Mouse (Mus musculus): Measurements from ENCODE around the gene Ccdc92. TPM values are rescaled to one million over a fixed set of nuclear protein-coding genes. Genes with fewer than 3 reads are reported as not detected.

Gene Ccdc92
- polyA plus RNA-seq, 1 experiment from 2014 or later: 5.4 TPM

- Histone ChIP-seq H3K36me3 (no peaks in the 10 kb centered on the region), H3K4me3 (no peak overlapping the region), H3K4me2 (peak overlapping the region; percentile 17; the same call in 1 of the 2 replicates), H3K27me3 (no peaks in the 10 kb centered on the region), H3K4me1 (peaks cover 18% of the 10 kb centered on the region), H3K9ac (no peak overlapping the region), H3K9me3 (no peaks in the 10 kb centered on the region), H3K27ac (0 out of 2 replicates have a peak overlapping the region, but pooled peaks have one; percentile 43)
- 46% methylated on average over 18 of the region's 18 CpGs for WGBS
- peak; percentile 43; the same call in 1 of the 2 replicates for ATAC-seq (ENCODE audit: insufficient number of reproducible peaks, low FRiP score, low TSS enrichment, low read depth)
Measured at GRCm38 (mm10) chr5:124822128-124822894, 39.9 kb downstream of the Ccdc92 start.

GRCm38 (mm10) chr5:124817050-124817449 lies 45.2 kb downstream of the Ccdc92 start:
- no peak overlapping the region for H3K4me2 ChIP-seq
- no peak overlapping the region for H3K4me3 ChIP-seq
- WGBS: 80% methylated on average over 15 of the region's 15 CpGs
- ATAC-seq (ENCODE audit: insufficient number of reproducible peaks, low FRiP score, low TSS enrichment, low read depth): no peak
- peaks cover 7% of the 10 kb centered on the region; the same call in 1 of the 2 replicates for H3K4me1 ChIP-seq
- no peak overlapping the region for H3K9ac ChIP-seq
- H3K27ac ChIP-seq: no peak overlapping the region
- H3K9me3 ChIP-seq: no peaks in the 10 kb centered on the region
- H3K36me3 ChIP-seq: no peaks in the 10 kb centered on the region
- H3K27me3 ChIP-seq: no peaks in the 10 kb centered on the region

DNA sequence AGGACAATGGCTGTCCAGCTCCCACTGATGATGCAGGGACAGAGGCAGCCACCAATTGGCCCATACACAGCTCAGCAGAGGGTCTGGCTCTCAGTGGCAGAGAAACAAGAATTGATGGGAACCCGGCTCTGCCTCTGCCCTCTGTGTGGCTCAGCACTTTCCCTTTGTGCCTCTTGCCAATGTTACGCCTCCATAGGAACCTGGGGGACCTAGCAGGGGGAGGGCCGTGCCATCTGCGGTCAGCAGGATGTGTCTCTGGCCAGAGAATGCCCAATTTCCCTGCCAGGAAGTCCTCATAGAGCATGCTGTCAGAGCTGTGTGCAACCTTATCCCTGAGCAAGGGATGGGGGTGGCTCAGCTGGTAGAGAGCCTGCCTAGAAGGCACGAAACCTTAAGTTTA lies 47.4 kb downstream of the Ccdc92 start:
- Histone ChIP-seq H3K4me3 (no peak overlapping the region), H3K4me2 (no peak overlapping the region), H3K27ac (no peak overlapping the region), H3K36me3 (no peaks in the 10 kb centered on the region), H3K9me3 (no peaks in the 10 kb centered on the region), H3K9ac (no peak overlapping the region), H3K27me3 (no peaks in the 10 kb centered on the region), H3K4me1 (no peaks in the 10 kb centered on the region)
- 58% methylated on average over 5 of the region's 5 CpGs for WGBS
- no peak for ATAC-seq (ENCODE audit: insufficient number of reproducible peaks, low FRiP score, low TSS enrichment, low read depth)

- H3K27me3 ChIP-seq: no peaks in the 10 kb centered on the region
- no peak overlapping the region for H3K9ac ChIP-seq
- 77% methylated on average over 12 of the region's 12 CpGs for WGBS
- no peaks in the 10 kb centered on the region for H3K9me3 ChIP-seq
- no peaks in the 10 kb centered on the region for H3K4me1 ChIP-seq
- H3K4me3 ChIP-seq: no peak overlapping the region
- no peak overlapping the region for H3K4me2 ChIP-seq
- H3K36me3 ChIP-seq: no peaks in the 10 kb centered on the region
- no peak for ATAC-seq (ENCODE audit: insufficient number of reproducible peaks, low FRiP score, low TSS enrichment, low read depth)
- H3K27ac ChIP-seq: no peak overlapping the region
Measured at GRCm38 (mm10) chr5:124812466-124812865, 49.8 kb downstream of the Ccdc92 start.

DNA sequence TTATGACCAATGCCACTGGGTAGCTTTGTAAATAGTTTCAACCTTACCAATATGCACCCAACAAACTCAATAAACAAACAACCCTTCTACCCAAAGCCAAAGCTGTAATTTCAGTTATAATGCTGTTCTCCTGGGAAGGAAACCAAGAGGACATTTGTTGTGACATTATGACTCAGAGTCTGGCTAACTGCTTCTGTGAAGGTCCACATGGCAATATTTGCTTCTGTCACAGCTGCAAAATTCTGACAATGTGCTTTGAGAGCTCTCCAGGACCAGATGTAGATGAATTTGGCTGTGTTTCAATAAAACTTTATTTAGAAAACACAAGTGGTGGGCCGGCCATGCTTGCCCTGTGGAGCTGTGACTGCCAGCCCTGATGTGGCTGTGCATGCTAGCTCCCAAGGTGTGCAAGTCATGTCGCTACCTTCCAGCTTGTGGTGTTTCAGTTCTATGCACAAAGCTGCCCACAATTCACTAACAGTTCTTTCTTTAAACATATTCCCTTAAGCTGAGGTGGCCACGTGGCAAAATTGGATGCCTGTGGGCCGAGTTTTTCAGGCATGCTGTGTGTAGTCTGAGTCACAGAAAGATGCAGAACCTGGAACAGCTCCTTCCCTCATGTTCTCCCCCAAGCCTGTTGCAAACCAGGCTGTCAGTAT lies 52.4 kb downstream of the Ccdc92 start:
- H3K4me3 ChIP-seq: no peak overlapping the region
- no peak overlapping the region for H3K27ac ChIP-seq
- H3K9ac ChIP-seq: no peak overlapping the region
- no peak for ATAC-seq (ENCODE audit: insufficient number of reproducible peaks, low FRiP score, low TSS enrichment, low read depth)
- no peaks in the 10 kb centered on the region for H3K4me1 ChIP-seq
- no peaks in the 10 kb centered on the region for H3K9me3 ChIP-seq
- H3K27me3 ChIP-seq: no peaks in the 10 kb centered on the region
- no peaks in the 10 kb centered on the region for H3K36me3 ChIP-seq
- 79% methylated on average over 4 of the region's 4 CpGs for WGBS
- H3K4me2 ChIP-seq: no peak overlapping the region

GRCm38 (mm10) chr5:124792112-124792511 lies 70.1 kb downstream of the Ccdc92 start:
- 83% methylated on average over 7 of the region's 7 CpGs for WGBS
- no peak overlapping the region for H3K4me3 ChIP-seq
- no peaks in the 10 kb centered on the region for H3K36me3 ChIP-seq
- no peak overlapping the region for H3K4me2 ChIP-seq
- no peak for ATAC-seq (ENCODE audit: insufficient number of reproducible peaks, low FRiP score, low TSS enrichment, low read depth)
- H3K27ac ChIP-seq: no peak overlapping the region
- no peak overlapping the region for H3K9ac ChIP-seq
- H3K9me3 ChIP-seq: no peaks in the 10 kb centered on the region
- no peaks in the 10 kb centered on the region for H3K4me1 ChIP-seq
- no peaks in the 10 kb centered on the region for H3K27me3 ChIP-seq

GRCm38 (mm10) chr5:124785650-124786049 lies 76.6 kb downstream of the Ccdc92 start:
- no peaks in the 10 kb centered on the region for H3K36me3 ChIP-seq
- H3K4me3 ChIP-seq: no peak overlapping the region
- no peak overlapping the region for H3K27ac ChIP-seq
- H3K4me1 ChIP-seq: no peaks in the 10 kb centered on the region
- no peak for ATAC-seq (ENCODE audit: insufficient number of reproducible peaks, low FRiP score, low TSS enrichment, low read depth)
- 83% methylated on average over 7 of the region's 7 CpGs for WGBS
- no peak overlapping the region for H3K4me2 ChIP-seq
- H3K9ac ChIP-seq: no peak overlapping the region
- no peaks in the 10 kb centered on the region for H3K9me3 ChIP-seq
- H3K27me3 ChIP-seq: no peaks in the 10 kb centered on the region

Other genes with a start within 250 kb of the Ccdc92 start
- 48.4 TPM in 2 replicates for gene Atp6v0a2, start 233.8 kb downstream of the Ccdc92 start, polyA plus RNA-seq (2015; fragmentation: Nextera tagmentation; extraction: Ambion mirVana)
- gene Dnah10, start 137.3 kb downstream of the Ccdc92 start, polyA plus RNA-seq (2015; fragmentation: Nextera tagmentation; extraction: Ambion mirVana): 0.06 and 0.17 TPM in 2 replicates
- gene Zfp664, start 267 bp upstream of the Ccdc92 start, polyA plus RNA-seq (2015; fragmentation: Nextera tagmentation; extraction: Ambion mirVana): 68.4 and 75.6 TPM in 2 replicates
- gene Rflna, start 140.8 kb upstream of the Ccdc92 start, polyA plus RNA-seq (2015; fragmentation: Nextera tagmentation; extraction: Ambion mirVana): 36.9 and 40.7 TPM in 2 replicates

Measured in limb, embryonic 15.5 days (tissue).